Mouse (Mus musculus) ovary, postnatal 10 days (tissue): ENCODE measurements around the gene Dzip1l.
"Not testable (repeated sequence)": the region's sequence is repeated elsewhere in the genome, so short reads cannot be mapped to it uniquely, and the experiment has no call there.

ENCODE experiments used
- DNase-seq: peaks from one replicate; pipeline ENCODE4 v3.0.0; 2022; ENCODE audit warnings: low spot score

Dzip1l gene

DNA sequence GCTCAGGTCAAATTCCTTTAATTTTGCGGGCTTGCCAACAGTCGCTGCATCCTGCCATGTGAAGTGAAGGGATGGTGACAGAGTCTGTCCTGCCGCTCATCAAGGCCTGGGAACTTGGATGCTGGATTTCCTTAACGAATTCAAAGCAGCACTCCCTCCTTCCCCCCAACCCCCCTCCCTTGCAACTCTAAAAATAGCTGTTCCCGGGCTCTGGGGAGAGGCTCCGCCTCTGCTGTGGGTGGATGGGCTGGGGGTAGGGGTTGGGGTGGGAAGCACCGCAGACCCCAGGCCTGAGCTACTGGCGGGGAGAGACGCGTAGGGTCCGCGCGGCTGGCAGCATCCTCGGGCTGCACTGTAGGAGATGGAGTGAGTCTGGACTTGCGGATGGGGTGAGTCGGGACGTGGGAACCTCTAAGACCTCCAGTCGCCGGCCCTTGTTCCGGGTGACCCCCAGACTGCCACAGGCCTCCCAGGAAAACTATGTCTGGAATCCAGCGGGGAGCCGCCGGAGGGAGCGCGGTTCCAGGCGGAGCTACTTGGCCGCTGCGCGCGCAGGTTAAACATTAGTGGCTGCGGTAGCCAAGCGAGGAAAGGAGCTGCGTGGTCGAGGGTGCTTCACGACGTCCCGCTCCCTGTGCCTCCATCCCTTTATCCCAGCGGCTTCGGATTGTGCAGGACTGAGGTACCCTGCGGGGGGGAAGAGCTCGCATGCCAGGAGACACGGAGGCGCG is at the start of gene Dzip1l:
TSS of gene Dzip1l (plus strand) at position 216 of the 731 bp plus-strand sequence.
- peak; percentile 59 for DNase-seq

- no peak for DNase-seq
These were observed 48.6 kb upstream of the Dzip1l start for GRCm38 (mm10) chr9:99580655-99581054.

DNA sequence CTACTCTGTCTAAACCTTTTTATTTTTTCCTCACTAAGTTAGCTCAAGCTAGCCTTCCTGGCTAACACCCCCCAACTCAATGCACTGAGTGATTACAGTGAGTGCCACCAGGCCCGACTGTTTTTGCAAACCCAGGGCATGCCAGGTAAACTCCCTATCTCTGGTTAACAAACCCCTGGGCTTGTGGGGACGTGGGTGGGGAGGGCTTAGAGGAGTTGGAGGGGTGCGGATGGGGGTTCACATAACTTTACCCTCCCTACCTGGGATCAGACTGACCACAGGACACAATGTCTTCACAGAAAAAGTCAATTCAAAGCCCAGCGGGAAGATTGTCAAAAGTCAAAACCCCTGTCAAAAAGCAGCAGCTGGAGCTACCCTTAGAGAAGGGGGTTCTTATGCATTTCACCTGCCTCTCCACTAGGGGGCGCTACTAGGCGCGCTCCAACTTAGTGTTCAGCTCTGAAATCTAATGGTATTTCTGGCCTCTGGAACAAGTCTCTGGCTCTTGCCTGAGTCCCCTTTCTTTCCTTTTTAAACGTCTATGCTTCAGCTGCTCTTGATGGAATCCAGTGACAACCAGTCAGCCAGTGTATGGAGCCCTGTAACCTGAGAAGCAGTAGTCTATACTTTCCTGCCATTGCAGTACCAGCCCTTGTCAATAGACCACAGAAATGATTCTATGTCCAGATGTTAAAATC is 41.6 kb upstream of the Dzip1l start:
- DNase-seq = peak; percentile 19

DNA sequence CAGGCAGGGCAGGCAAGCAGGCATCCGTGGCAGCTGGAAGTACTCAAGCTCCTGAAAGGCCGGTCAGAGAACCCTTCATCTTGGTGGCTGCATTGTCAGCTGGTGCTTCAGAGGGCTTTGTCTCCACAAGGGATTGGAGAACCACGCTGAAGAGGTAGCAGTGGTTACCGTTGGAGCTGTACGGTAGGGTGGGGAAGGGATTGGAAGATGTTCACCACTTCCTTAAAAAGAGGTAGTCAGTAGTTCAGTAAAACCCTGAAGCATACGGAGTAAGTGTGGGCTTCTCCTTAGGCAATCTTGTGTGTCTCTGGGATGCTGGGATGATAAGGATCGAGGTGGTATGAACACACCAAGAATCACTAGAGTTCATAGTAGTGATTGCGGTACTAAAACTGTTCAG is 38.2 kb upstream of the Dzip1l start:
- no peak for DNase-seq

- DNase-seq = not testable (repeated sequence)
These were observed 30.2 kb upstream of the Dzip1l start for GRCm38 (mm10) chr9:99599127-99599526.

GRCm38 (mm10) chr9:99603566-99603965 is 25.7 kb upstream of the Dzip1l start:
- no peak for DNase-seq

DNA sequence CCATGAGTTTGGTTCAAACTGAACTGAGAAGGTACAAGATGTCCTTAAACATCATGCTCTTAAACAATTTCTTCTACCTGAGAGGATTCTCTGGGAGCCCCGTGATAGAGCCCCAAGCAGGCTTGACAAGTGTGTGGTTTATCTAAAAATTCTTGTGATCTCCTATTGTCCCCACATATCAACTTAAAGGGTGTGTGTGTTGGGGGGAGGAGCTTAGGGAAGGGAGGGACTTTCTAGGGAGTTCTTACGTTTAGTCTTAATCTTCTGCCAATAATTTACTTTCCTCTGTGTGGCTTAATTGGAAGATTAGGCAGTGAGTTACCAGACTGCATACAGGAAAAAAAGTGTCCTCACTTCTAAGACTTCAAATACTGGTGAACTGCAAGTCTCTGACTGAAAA is 17.1 kb upstream of the Dzip1l start, which contains the start of gene A4gnt:
TSS of gene A4gnt (plus strand) at position 301 of the 400 bp plus-strand sequence.
- no peak for DNase-seq

- no peak for DNase-seq
These were observed 9.6 kb upstream of the Dzip1l start for GRCm38 (mm10) chr9:99619688-99620087.

- no peak for DNase-seq
These were observed 9.1 kb upstream of the Dzip1l start for GRCm38 (mm10) chr9:99620196-99620595.

DNA sequence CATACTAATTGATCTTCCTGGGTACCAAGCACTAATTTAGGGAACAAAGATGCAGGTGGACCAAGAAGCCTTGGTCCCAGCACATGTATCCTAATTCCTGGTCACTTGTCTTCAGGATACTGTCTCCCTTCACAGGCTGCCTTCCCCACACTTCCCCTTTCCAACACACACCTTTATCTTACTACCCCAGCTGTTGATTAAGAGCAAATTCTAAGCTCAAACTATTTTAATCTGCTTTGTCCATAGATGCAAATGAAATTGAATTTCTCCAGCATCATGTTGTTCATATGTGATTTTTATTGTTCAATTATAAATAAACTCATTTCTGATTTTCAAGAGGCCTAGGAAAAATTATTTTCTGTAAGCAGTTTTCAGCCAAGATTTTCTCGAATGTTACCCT is 7.3 kb upstream of the Dzip1l start:
- DNase-seq = no peak

- no peak for DNase-seq
These were observed 6.3 kb upstream of the Dzip1l start for GRCm38 (mm10) chr9:99622966-99623365.

- no peak for DNase-seq
These were observed 5.2 kb upstream of the Dzip1l start for GRCm38 (mm10) chr9:99624117-99624516.

GRCm38 (mm10) chr9:99628581-99628980 is 715 bp upstream of the Dzip1l start:
- no peak for DNase-seq

DNA sequence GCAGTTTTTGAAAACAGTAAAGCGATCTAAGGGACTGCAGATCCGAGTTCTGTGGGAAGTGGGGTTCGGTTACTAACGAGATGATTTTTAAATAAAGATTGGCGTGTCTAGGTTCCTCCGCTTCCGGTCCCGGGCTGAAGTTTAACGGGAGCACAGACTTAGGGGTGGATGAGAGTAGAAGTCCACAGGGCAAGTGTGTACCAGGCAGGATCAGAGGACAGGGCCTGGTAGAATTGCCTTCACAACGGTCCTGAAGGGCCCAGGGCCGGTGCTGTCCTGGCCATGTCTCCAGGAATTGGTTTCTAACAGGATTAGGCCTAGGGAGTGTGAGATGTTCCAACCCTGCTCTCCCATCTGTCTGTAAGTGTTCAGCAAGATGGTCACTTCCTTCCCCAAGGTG is 775 bp downstream of the Dzip1l start:
- peak; percentile 13 for DNase-seq

DNA sequence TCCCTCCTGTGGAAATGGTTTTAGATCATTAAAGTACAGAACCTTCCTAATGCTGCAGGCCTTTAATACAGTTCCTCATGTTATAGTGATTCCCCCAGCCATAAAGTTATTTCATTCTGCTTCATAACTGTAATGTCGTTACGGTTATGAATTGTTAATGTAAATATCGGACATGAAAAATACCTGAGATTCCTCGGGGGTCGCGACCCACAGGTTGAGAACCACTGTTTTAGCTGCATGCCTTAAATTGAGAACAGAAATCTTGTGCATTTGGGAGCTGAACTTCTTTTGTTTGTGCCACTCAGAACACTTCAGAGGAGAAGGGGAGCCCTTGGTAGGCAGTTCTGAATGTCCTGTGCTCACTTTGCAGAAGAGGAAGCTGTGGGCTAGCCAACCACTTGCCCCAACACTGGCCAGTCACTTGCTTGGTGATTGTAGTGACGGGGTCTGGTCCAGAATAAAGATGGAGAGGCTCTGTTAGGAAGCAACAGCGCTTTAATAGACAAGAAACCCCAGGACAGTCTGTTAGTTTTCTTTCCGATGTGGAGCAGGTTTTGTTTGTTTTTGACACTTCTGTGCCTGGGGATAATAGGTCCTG is 1.3 kb downstream of the Dzip1l start:
- DNase-seq = no peak

- DNase-seq = no peak
These were observed 2.5 kb downstream of the Dzip1l start for GRCm38 (mm10) chr9:99631781-99632180.

DNA sequence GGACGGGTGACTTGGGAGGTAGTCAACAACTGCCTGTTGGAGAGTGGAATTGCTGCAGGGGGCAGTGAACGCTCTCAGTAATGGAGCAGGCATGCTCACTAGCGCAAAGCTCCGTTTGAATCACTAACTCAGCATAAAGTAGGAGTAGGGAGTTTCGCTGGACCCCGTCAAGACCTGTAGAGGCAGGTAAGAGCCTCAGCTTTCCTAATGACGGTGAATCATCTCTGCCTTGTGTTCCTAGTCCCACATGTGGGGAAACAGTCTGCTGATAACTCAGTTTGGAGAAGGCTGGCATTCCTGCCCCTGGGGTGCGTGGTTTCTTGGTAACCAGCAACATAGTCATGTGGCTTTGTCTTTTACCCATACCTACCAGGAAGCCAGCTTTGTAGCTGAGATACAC is 3.0 kb downstream of the Dzip1l start:
- no peak for DNase-seq

- no peak for DNase-seq
These were observed 7.5 kb downstream of the Dzip1l start for GRCm38 (mm10) chr9:99636776-99637175.

DNA sequence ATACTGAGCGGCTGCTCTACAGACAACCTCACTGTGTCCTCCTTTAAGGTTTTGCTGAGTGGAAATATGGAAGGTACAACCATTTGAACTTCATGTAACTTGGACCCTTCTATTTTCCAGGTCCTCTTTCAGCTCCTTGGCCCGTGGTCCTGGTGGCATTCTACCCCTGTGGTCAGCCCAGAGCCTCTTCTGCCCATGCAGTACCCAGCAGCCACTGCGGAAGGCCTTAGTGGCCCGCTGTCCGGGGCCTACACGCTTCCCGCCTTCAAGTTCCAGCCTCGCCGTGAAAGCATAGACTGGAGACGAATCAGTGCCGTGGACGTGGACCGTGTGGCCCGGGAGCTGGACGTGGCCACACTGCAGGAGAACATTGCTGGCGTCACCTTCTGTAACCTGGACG is 7.9 kb downstream of the Dzip1l start:
- no peak for DNase-seq

DNA sequence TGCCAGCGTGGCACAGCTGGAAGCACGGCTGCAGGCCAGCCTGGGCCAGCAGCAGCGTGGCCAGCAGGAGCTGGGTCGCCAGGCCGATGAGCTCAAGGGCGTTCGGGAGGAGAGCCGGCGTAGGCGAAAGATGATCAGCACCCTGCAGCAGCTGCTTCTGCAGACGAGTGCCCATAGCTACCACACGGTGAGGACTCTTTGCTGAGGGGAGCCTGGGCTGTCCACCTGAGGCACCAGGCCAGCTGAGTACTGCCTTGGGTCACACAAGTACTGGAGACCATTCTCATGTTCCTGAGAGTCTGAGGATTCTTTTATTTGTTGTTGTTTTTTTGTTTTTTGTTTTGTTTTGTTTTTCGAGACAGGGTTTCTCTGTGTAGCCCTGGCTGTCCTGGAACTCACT is 8.4 kb downstream of the Dzip1l start:
- DNase-seq = no peak

DNA sequence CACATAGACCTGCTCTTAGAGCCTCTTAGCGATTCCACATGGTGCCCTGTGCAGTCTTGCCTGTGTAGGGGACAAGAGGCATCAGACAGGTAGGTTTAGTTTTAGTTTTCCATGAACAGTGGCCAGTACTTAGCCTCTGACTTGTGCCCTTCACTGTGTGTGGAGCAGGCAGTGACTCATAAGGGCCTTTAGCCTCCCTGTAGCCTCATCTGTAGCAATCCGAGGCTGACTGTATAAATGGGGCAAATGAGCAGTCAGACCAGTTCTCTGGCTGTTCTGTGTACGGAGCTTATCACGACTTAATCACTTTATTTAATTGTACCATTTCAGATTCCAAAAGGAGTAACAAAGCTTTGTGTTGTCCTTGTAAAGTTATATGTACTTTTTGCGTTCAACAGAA is 10.7 kb downstream of the Dzip1l start:
- DNase-seq = no peak

DNA sequence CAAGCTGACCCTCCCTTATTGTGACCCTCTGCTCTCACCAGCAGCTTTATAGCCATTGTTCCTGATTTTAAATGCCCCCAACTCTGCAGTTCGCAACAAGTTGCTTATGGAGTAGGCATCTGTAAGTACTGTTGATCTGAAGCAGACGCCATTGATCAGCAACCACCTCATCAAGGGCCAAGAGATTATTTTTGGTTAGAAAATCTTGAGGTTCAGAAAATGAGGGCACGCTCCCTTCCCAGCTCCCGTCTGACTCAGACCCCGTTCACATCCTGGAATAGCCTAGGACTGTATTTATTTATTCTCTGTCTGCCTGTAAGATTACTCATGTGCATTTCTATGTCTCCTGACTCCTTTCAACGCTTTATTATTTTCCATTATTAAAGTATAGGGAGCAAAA is 16.1 kb downstream of the Dzip1l start:
- no peak for DNase-seq

DNA sequence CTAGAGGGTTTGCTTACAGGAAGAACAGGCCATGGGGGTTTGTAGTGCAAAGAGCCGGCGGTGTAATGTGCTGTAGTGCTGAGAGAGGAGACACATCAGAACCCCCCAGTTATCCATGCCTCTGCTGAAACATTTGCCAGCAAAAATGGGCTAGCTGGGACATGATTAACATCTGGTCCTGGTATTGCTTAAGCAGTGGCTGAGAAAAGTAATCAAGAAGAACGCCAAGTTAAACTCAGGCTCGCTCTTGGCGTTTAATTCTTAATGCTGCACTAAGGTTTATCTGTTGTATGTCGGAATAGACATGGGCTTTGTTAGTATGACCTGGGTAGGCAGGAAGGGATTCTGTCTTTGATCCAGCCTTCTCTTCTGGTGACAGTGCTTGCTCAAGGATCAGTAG is 16.8 kb downstream of the Dzip1l start:
- DNase-seq = no peak
